Mouse (Mus musculus) MEL (cell line): ENCODE results near the gene Nelfcd.

Source experiments
- CTCF ChIP-seq, 3 experiments: IDR thresholded peaks in 2 of 3; conservative IDR thresholded peaks in 1 of 3; 2 replicates each; pipeline ENCODE4 v1.5.1; 2011 to 2012; ENCODE audit warnings: low read length in 3 of 3, low read depth in 2 of 3, mild to moderate bottlenecking in 2 of 3, improper control_type of control experiment in 1 of 3, inconsistent platforms in 1 of 3, mixed read lengths in 1 of 3, moderate library complexity in 1 of 3; ENCODE audit not compliant: control insufficient read depth in 1 of 3, insufficient read depth in 1 of 3, poor library complexity in 1 of 3, severe bottlenecking in 1 of 3
- E2F4 ChIP-seq: IDR thresholded peaks from 2 replicates; pipeline ENCODE4 v1.6.1; 2011; ENCODE audit warnings: low read depth, low read length, improper control_type of control experiment, borderline replicate concordance
- GABPA ChIP-seq: IDR thresholded peaks from 2 replicates; pipeline ENCODE4 v1.6.1; 2012; ENCODE audit warnings: low read depth, mild to moderate bottlenecking, inconsistent platforms, low read length, improper control_type of control experiment, moderate library complexity
- GATA1 ChIP-seq: IDR thresholded peaks from 2 replicates; pipeline ENCODE4 v1.6.1; 2011; ENCODE audit warnings: low read depth, low read length, improper control_type of control experiment
- MAX ChIP-seq: IDR thresholded peaks from 2 replicates; pipeline ENCODE4 v1.6.1; 2011; ENCODE audit warnings: low read length, improper control_type of control experiment
- NELFE ChIP-seq: IDR thresholded peaks from 2 replicates; pipeline ENCODE4 v1.6.1; 2011; ENCODE audit warnings: low read depth, low read length, improper control_type of control experiment
- POLR2A ChIP-seq, 2 experiments: IDR thresholded peaks; 2 replicates each; pipeline ENCODE4 v1.6.1; 2011 to 2012; ENCODE audit warnings: low read length in 2 of 2, mild to moderate bottlenecking in 2 of 2, control low read depth in 1 of 2, improper control_type of control experiment in 1 of 2, low read depth in 1 of 2, moderate library complexity in 1 of 2; ENCODE audit not compliant: control insufficient read depth in 1 of 2, insufficient read depth in 1 of 2, poor library complexity in 1 of 2
- TAL1 ChIP-seq: IDR thresholded peaks from 2 replicates; pipeline ENCODE4 v1.6.1; 2012; ENCODE audit warnings: mild to moderate bottlenecking, inconsistent platforms, low read length, moderate library complexity, mixed read lengths
- TBP ChIP-seq: IDR thresholded peaks from 2 replicates; pipeline ENCODE4 v1.8.0; 2011; ENCODE audit warnings: low read depth, low read length, improper control_type of control experiment
- ZC3H11A ChIP-seq: IDR thresholded peaks from 2 replicates; pipeline ENCODE4 v1.6.1; 2012; ENCODE audit warnings: low read depth, mild to moderate bottlenecking, inconsistent platforms, low read length, improper control_type of control experiment
- ZNF384 ChIP-seq: IDR thresholded peaks from 2 replicates; pipeline ENCODE4 v1.6.1; 2012; ENCODE audit warnings: low read depth, mild to moderate bottlenecking, inconsistent platforms, low read length, improper control_type of control experiment

- TF ChIP-seq E2F4 (no peak), TAL1 (no peak), GATA1 (no peak), NELFE (no peak), CTCF (IDR thresholded peaks at IDR 0.05 in 2 of 3, conservative IDR thresholded peaks at IDR 0.05 in 1 of 3; ENCODE audit: control insufficient read depth in 1 of 3, insufficient read depth in 1 of 3, low read depth in 2 of 3, low read length in 3 of 3, poor library complexity in 1 of 3, severe bottlenecking in 1 of 3) (no peak), POLR2A (IDR thresholded peaks at IDR 0.05; ENCODE audit: control insufficient read depth in 1 of 2, insufficient read depth in 1 of 2, low read depth in 1 of 2, low read length in 2 of 2, poor library complexity in 1 of 2) (no peak), TBP (no peak), GABPA (no peak), MAX (no peak), ZNF384 (no peak), ZC3H11A (no peak)
Observed at GRCm38 (mm10) chr2:174438181-174438580, 22.6 kb downstream of the Nelfcd start.
